In the genomic region with DNA sequence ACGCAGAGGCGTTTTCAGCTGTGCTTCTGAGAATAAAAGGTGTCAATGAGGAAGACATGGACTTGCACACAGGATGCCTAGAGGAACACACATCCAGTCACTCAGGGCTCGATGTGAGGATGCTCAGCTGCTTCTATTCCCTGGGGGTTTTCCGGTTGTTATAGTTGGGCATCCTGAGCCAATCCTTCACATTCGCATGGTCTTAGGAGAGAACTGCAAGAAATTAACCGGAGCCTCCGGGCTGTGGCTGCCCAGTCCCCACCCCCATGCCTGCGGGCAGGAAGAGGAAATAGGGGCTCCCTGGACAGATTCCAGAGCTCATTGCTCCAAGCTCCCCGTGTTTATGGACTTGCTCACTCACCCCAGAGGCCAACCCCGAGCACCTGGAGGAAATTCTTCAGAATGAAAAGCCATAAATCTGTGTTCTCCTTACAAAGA, we compare ENCODE assay signal across 8 mouse cellular contexts.
DNase-seq lines count a peak whose midpoint lies in the region; ATAC-seq lines count a peak whose summit lies in the region.

No protein-coding gene starts in this region.

- no peak overlapping the region for H3K4me3 ChIP-seq in intestine, embryonic 15.5 days (replicated peaks)
- H3K4me3 ChIP-seq in liver, embryonic 15.5 days (replicated peaks), result peak overlapping the region; percentile 7
- H3K4me3 ChIP-seq in neural tube, embryonic 14.5 days (ENCODE audit: low read depth, low read length), result no peak overlapping the region

- 16% methylated on average over 10 of the region's 10 CpGs for WGBS in intestine, embryonic 15.5 days
- 9% methylated on average over 10 of the region's 10 CpGs for WGBS in liver, embryonic 15.5 days (ENCODE audit: insufficient replicate concordance)
- WGBS in neural tube, embryonic 14.5 days, result 12% methylated on average over 10 of the region's 10 CpGs

- H3K27ac ChIP-seq in intestine, embryonic 15.5 days, result peak overlapping the region; percentile 83
- H3K27ac ChIP-seq in liver, embryonic 15.5 days (replicated peaks), result peak overlapping the region; percentile 64
- peak overlapping the region; percentile 89 for H3K27ac ChIP-seq in neural tube, embryonic 14.5 days (ENCODE audit: low read depth, low read length)

- H3K4me2 ChIP-seq in intestine, embryonic 15.5 days (replicated peaks), result peak overlapping the region; percentile 47
- H3K4me2 ChIP-seq in liver, embryonic 15.5 days, result peak overlapping the region; percentile 40
- H3K4me2 ChIP-seq in neural tube, embryonic 14.5 days (ENCODE audit: low read depth, low read length), result peak overlapping the region; percentile 26; the same call in 1 of the 2 replicates

- DNase-seq in urinary bladder, postnatal 14 days (ENCODE audit: low spot score), result peak; percentile 38
- DNase-seq in urinary bladder, postnatal 25 days (ENCODE audit: low spot score), result no peak
- peak; percentile 98 for DNase-seq in heart, adult 11 months
- DNase-seq in cerebellum, adult 8-10 months, result no peak
- no peak for DNase-seq in left cerebral cortex, adult 9 months (ENCODE audit: low spot score in 2 of 2)

- H3K9ac ChIP-seq in intestine, embryonic 15.5 days, result no peak overlapping the region
- no peak overlapping the region for H3K9ac ChIP-seq in liver, embryonic 15.5 days
- peak overlapping the region; percentile 22; the same call in 1 of the 2 replicates for H3K9ac ChIP-seq in neural tube, embryonic 14.5 days (replicated peaks; ENCODE audit: low read depth, low read length)

- ATAC-seq in intestine, embryonic 15.5 days, result peak; percentile 74
- ATAC-seq in liver, embryonic 15.5 days (ENCODE audit: insufficient read depth), result no peak
- ATAC-seq in neural tube, embryonic 14.5 days (ENCODE audit: low read depth), result 0 out of 2 replicates have a peak, but pooled peaks have one; percentile 1

- H3K4me1 ChIP-seq in intestine, embryonic 15.5 days (replicated peaks), result peaks cover 57% of the 10 kb centered on the region
- peaks cover 9% of the 10 kb centered on the region for H3K4me1 ChIP-seq in liver, embryonic 15.5 days (replicated peaks)
- H3K4me1 ChIP-seq in neural tube, embryonic 14.5 days (ENCODE audit: control insufficient read depth, insufficient read depth, low read length), result peaks cover 96% of the 10 kb centered on the region

- no peaks in the 10 kb centered on the region for H3K27me3 ChIP-seq in intestine, embryonic 15.5 days (replicated peaks)
- H3K27me3 ChIP-seq in liver, embryonic 15.5 days, result no peaks in the 10 kb centered on the region; the same call in 1 of the 2 replicates
- H3K27me3 ChIP-seq in neural tube, embryonic 14.5 days (ENCODE audit: control insufficient read depth, insufficient read depth, low read length), result no peaks in the 10 kb centered on the region

- H3K36me3 ChIP-seq in intestine, embryonic 15.5 days, result no peaks in the 10 kb centered on the region
- no peaks in the 10 kb centered on the region for H3K36me3 ChIP-seq in liver, embryonic 15.5 days (replicated peaks)
- H3K36me3 ChIP-seq in neural tube, embryonic 14.5 days (ENCODE audit: control insufficient read depth, insufficient read depth, low read length), result no peaks in the 10 kb centered on the region

- no peaks in the 10 kb centered on the region for H3K9me3 ChIP-seq in intestine, embryonic 15.5 days
- no peaks in the 10 kb centered on the region for H3K9me3 ChIP-seq in liver, embryonic 15.5 days (replicated peaks)
- H3K9me3 ChIP-seq in neural tube, embryonic 14.5 days (ENCODE audit: control insufficient read depth, low read length), result no peaks in the 10 kb centered on the region

Comparison
In these comparisons a context has a peak if more than half of its experiments do, and no peak if none do; other contexts are left out.
1. DNase-seq: peak in urinary bladder, postnatal 14 days (single experiment) and heart, adult 11 months (single experiment); none in urinary bladder, postnatal 25 days (single experiment), cerebellum, adult 8-10 months (single experiment) and left cerebral cortex, adult 9 months (0 of 2).
2. Peak in every context shown above with its lines, with median percentiles within 50 percentile points of each other: H3K27ac ChIP-seq and H3K4me2 ChIP-seq.